Mouse (Mus musculus) olfactory bulb, adult 2 months (tissue): Measurements from ENCODE around the gene Ube2o.

Experiments
- CTCF ChIP-seq: fragments of 200-500 bp; IDR thresholded peaks from 2 replicates; pipeline ENCODE4 v1.5.1; 2012; ENCODE audit warnings: low read depth, mild to moderate bottlenecking, low read length, moderate library complexity; ENCODE audit not compliant: insufficient read depth
- POLR2A ChIP-seq: fragments of 200-500 bp; IDR thresholded peaks from 2 replicates; pipeline ENCODE4 v1.6.1; 2012; ENCODE audit warnings: mild to moderate bottlenecking, low read depth, low read length, moderate library complexity; ENCODE audit not compliant: insufficient read depth

DNA sequence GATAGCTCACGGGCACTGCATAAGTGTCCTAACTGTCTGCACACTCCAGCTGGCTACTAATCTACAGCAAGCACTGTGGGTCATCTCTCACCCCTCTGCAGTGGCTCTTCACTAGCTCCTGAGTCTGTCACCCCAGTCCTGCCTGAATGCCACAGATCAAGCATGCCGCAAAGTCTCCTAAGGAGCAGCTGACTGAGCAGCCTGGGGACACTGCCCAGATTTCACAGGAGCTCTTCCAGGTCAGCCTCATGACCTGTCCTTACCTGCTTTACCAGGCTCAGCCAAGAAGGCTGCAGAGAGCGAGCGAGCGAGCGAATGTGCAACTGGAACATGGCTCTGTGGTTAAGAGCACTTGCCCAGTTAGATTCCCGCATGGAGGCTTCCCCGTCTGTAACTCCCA is 13.7 kb downstream of the Ube2o start:
- TF ChIP-seq CTCF = no peak
- TF ChIP-seq POLR2A = no peak
